Mouse (Mus musculus): Measurements from ENCODE around the gene Chst14.

The Chst14 gene

GRCm38 (mm10) chr2:118905433-118906117 lies 20.7 kb upstream of the Chst14 start:
- no peak for DNase-seq (ENCODE audit: low read depth, low spot score)

- DNase-seq (ENCODE audit: low read depth, low spot score): no peak
These were observed 20.2 kb upstream of the Chst14 start for GRCm38 (mm10) chr2:118906118-118906492.

- DNase-seq (ENCODE audit: low read depth, low spot score): no peak
These were observed 18.5 kb upstream of the Chst14 start for GRCm38 (mm10) chr2:118907781-118908180.

- DNase-seq (ENCODE audit: low read depth, low spot score): no peak
These were observed 17.1 kb upstream of the Chst14 start for GRCm38 (mm10) chr2:118909151-118909550.

GRCm38 (mm10) chr2:118910605-118911278 lies 15.6 kb upstream of the Chst14 start:
- DNase-seq (ENCODE audit: low read depth, low spot score): no peak

GRCm38 (mm10) chr2:118912706-118913105 lies 13.6 kb upstream of the Chst14 start:
- DNase-seq (ENCODE audit: low read depth, low spot score): no peak

GRCm38 (mm10) chr2:118913551-118914276 lies 12.6 kb upstream of the Chst14 start:
- DNase-seq (ENCODE audit: low read depth, low spot score): no peak

GRCm38 (mm10) chr2:118914685-118915084 lies 11.6 kb upstream of the Chst14 start:
- DNase-seq (ENCODE audit: low read depth, low spot score): no peak

- no peak for DNase-seq (ENCODE audit: low read depth, low spot score)
These were observed 9.9 kb upstream of the Chst14 start for GRCm38 (mm10) chr2:118916436-118916835.

- no peak for DNase-seq (ENCODE audit: low read depth, low spot score)
These were observed 7.8 kb upstream of the Chst14 start for GRCm38 (mm10) chr2:118918543-118918942.

GRCm38 (mm10) chr2:118920428-118920827 lies 5.9 kb upstream of the Chst14 start:
- DNase-seq (ENCODE audit: low read depth, low spot score): no peak

GRCm38 (mm10) chr2:118925952-118926351 lies 344 bp upstream of the Chst14 start:
- no peak for DNase-seq (ENCODE audit: low read depth, low spot score)

GRCm38 (mm10) chr2:118926998-118927739 lies 873 bp downstream of the Chst14 start:
- DNase-seq (ENCODE audit: low read depth, low spot score): no peak

GRCm38 (mm10) chr2:118941341-118941740 lies 15.0 kb downstream of the Chst14 start:
- DNase-seq (ENCODE audit: low read depth, low spot score): no peak

- DNase-seq (ENCODE audit: low read depth, low spot score): no peak
These were observed 16.9 kb downstream of the Chst14 start for GRCm38 (mm10) chr2:118943232-118943631.

- no peak for DNase-seq (ENCODE audit: low read depth, low spot score)
These were observed 22.5 kb downstream of the Chst14 start for GRCm38 (mm10) chr2:118948818-118949217.

- no peak for DNase-seq (ENCODE audit: low read depth, low spot score)
These were observed 23.4 kb downstream of the Chst14 start for GRCm38 (mm10) chr2:118949699-118950098.

GRCm38 (mm10) chr2:118956497-118956896 lies 30.2 kb downstream of the Chst14 start:
- DNase-seq (ENCODE audit: low read depth, low spot score): no peak

GRCm38 (mm10) chr2:118959644-118960043 lies 33.3 kb downstream of the Chst14 start:
- no peak for DNase-seq (ENCODE audit: low read depth, low spot score)

- DNase-seq (ENCODE audit: low read depth, low spot score): no peak
These were observed 34.1 kb downstream of the Chst14 start for GRCm38 (mm10) chr2:118960413-118960812.

GRCm38 (mm10) chr2:118961546-118961945 lies 35.2 kb downstream of the Chst14 start:
- DNase-seq (ENCODE audit: low read depth, low spot score): no peak

Measured in brain, embryonic 18.5 days (tissue).